Mouse (Mus musculus): ENCODE data around the gene Gm5565. TPM values are rescaled to one million over a fixed set of nuclear protein-coding genes. Genes with fewer than 3 reads are reported as not detected.
"Not testable (repeated sequence)": the region's sequence is repeated elsewhere in the genome, so short reads cannot be mapped to it uniquely, and the experiment has no call there.

The Gm5565 gene
- not detected in 2 replicates for polyA plus RNA-seq (2012)

GRCm38 (mm10) chr5:146160439-146160838 lies at the start of gene Gm5565:
TSS of gene Gm5565 (minus strand) at chr5:146160539.
- not testable (repeated sequence) for TF ChIP-seq GATA1 (IDR thresholded peaks at IDR 0.05; ENCODE audit: low read length)

GRCm38 (mm10) chr5:146205537-146205936 lies 45.2 kb upstream of the Gm5565 start:
- TF ChIP-seq GATA1 (IDR thresholded peaks at IDR 0.05; ENCODE audit: low read length): no peak

GRCm38 (mm10) chr5:146203921-146204320 lies 43.6 kb upstream of the Gm5565 start:
- no peak for TF ChIP-seq GATA1 (IDR thresholded peaks at IDR 0.05; ENCODE audit: low read length)

GRCm38 (mm10) chr5:146200580-146200979 lies 40.2 kb upstream of the Gm5565 start:
- no peak for TF ChIP-seq GATA1 (IDR thresholded peaks at IDR 0.05; ENCODE audit: low read length)

- no peak for TF ChIP-seq GATA1 (IDR thresholded peaks at IDR 0.05; ENCODE audit: low read length)
These were observed 39.2 kb upstream of the Gm5565 start for GRCm38 (mm10) chr5:146199540-146199939.

- no peak for TF ChIP-seq GATA1 (IDR thresholded peaks at IDR 0.05; ENCODE audit: low read length)
These were observed 38.7 kb upstream of the Gm5565 start for GRCm38 (mm10) chr5:146199073-146199472.

- TF ChIP-seq GATA1 (IDR thresholded peaks at IDR 0.05; ENCODE audit: low read length): no peak
These were observed 33.0 kb upstream of the Gm5565 start for GRCm38 (mm10) chr5:146193360-146193759.

- no peak for TF ChIP-seq GATA1 (IDR thresholded peaks at IDR 0.05; ENCODE audit: low read length)
These were observed 30.3 kb upstream of the Gm5565 start for GRCm38 (mm10) chr5:146190501-146191269.

GRCm38 (mm10) chr5:146190093-146190492 lies 29.8 kb upstream of the Gm5565 start:
- TF ChIP-seq GATA1 (IDR thresholded peaks at IDR 0.05; ENCODE audit: low read length): no peak

GRCm38 (mm10) chr5:146188712-146189111 lies 28.4 kb upstream of the Gm5565 start:
- TF ChIP-seq GATA1 (IDR thresholded peaks at IDR 0.05; ENCODE audit: low read length): no peak

- TF ChIP-seq GATA1 (IDR thresholded peaks at IDR 0.05; ENCODE audit: low read length): no peak
These were observed 27.8 kb upstream of the Gm5565 start for GRCm38 (mm10) chr5:146188144-146188543.

- not testable (repeated sequence) for TF ChIP-seq GATA1 (IDR thresholded peaks at IDR 0.05; ENCODE audit: low read length)
These were observed 24.9 kb upstream of the Gm5565 start, which contains the start of gene 1700001J03Rik for GRCm38 (mm10) chr5:146185204-146185603. TSS of gene 1700001J03Rik (minus strand) at chr5:146185304.

GRCm38 (mm10) chr5:146170621-146171020 lies 10.3 kb upstream of the Gm5565 start, which contains the start of gene Gm6309:
TSS of gene Gm6309 (minus strand) at chr5:146170721.
- TF ChIP-seq GATA1 (IDR thresholded peaks at IDR 0.05; ENCODE audit: low read length): not testable (repeated sequence)

GRCm38 (mm10) chr5:146150454-146150853 lies 9.9 kb downstream of the Gm5565 start:
- TF ChIP-seq GATA1 (IDR thresholded peaks at IDR 0.05; ENCODE audit: low read length): no peak

- no peak for TF ChIP-seq GATA1 (IDR thresholded peaks at IDR 0.05; ENCODE audit: low read length)
These were observed 12.4 kb downstream of the Gm5565 start for GRCm38 (mm10) chr5:146147903-146148302.

Other genes with a start within 250 kb of the Gm5565 start
- not detected in 2 replicates for gene Cyp3a25, start 150.9 kb downstream of the Gm5565 start, polyA plus RNA-seq (2012)
- not detected in 2 replicates for gene Cyp3a59, start 81.3 kb downstream of the Gm5565 start, polyA plus RNA-seq (2012)
- not detected in 2 replicates for gene Gm6309, start 10.2 kb upstream of the Gm5565 start, polyA plus RNA-seq (2012)
- gene 1700001J03Rik, start 24.8 kb upstream of the Gm5565 start, polyA plus RNA-seq (2012): not detected in 2 replicates
- gene Rnf6, start 61.0 kb upstream of the Gm5565 start, polyA plus RNA-seq (2012): 14.8 and 15.0 TPM in 2 replicates
- 33.9 and 45.6 TPM in 2 replicates for gene Cdk8, start 70.7 kb upstream of the Gm5565 start, polyA plus RNA-seq (2012)
- gene Wasf3, start 224.4 kb upstream of the Gm5565 start, polyA plus RNA-seq (2012): not detected in 2 replicates